Mouse (Mus musculus): ENCODE results near the gene Sdr42e1.

Gene Sdr42e1

GRCm38 (mm10) chr8:117660358-117661031 is 13.0 kb downstream of the Sdr42e1 start:
- no peak for DNase-seq (ENCODE audit: low spot score)

- no peak for DNase-seq (ENCODE audit: low spot score)
These were observed 14.5 kb downstream of the Sdr42e1 start for GRCm38 (mm10) chr8:117658990-117659389.

DNA sequence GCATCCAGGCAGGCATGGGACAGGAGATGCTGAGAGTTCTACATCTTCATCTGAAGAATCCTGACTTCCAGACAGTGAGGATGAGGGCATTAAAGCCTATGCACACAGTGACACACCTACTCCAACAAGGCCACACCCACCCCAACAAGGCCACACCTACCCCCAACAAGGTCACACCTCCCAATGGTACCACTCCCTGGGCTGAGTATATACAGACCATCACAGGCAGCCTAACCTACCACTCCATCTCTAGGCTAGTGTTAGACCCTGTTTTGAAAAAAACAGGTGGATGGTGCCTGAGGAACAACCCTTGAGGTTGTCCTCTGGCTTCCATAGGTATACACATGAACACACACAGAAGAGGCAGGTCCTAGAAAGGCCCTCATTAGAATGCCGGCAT is 21.2 kb downstream of the Sdr42e1 start:
- DNase-seq (ENCODE audit: low spot score), result no peak

- DNase-seq (ENCODE audit: low spot score), result no peak
These were observed 27.0 kb downstream of the Sdr42e1 start for GRCm38 (mm10) chr8:117646440-117646839.

DNA sequence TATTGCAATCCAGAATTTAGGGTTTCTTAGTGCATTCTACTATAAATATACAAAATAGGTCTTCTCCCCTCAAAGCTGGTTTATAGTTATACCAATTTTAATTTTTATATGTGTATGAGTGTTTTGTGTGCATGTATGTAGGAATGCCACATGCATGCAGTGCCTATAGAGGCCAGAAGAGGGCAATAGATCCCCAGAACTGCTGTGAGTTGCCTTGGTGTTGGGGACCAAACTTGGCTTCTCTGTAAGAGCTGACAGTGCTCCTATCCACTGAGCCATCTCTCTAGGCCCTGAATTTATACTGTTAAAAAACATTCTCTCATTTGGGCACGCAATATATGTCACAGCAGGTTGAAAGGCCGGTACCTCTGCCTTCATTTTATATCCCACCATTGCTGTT is 27.5 kb downstream of the Sdr42e1 start:
- no peak for DNase-seq (ENCODE audit: low spot score)

DNA sequence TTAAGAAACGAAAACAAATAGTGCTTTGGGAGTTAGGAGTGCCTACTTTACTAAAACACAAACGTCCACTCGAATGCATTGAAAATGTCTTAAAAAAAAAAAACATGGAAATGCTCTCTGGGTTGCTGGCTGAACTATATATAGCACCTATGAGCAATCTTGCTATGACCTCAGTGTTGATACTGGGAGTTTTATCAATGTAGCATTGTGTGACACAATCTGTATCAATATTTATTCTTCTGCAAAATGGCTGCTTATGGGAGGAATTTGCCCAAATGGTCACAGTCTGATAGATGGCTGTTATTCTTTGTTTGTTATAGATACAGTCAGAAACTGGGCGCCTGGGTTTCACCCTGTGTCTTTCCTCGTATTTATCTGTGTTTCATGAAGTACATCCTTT is 28.0 kb downstream of the Sdr42e1 start:
- DNase-seq (ENCODE audit: low spot score), result no peak

DNA sequence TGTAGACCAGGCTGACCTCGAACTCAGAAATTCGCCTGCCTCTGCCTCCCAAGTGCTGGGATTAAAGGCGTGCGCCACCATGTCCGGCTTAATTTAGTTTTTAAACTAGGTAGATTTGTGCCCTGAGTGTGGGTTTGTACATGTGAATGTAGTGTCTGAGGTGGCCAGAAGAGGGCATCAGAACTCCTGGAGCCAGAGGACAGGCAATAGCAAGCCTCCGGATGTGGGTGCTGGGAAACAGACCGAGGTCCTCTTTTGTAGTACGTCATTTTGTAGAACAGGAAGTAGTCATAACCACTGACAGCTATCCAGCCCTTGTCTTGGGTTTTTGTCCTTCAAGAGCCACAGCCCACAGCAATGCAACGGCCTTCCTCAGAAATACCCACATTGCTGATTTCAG is 33.9 kb downstream of the Sdr42e1 start:
- DNase-seq (ENCODE audit: low spot score), result no peak

DNA sequence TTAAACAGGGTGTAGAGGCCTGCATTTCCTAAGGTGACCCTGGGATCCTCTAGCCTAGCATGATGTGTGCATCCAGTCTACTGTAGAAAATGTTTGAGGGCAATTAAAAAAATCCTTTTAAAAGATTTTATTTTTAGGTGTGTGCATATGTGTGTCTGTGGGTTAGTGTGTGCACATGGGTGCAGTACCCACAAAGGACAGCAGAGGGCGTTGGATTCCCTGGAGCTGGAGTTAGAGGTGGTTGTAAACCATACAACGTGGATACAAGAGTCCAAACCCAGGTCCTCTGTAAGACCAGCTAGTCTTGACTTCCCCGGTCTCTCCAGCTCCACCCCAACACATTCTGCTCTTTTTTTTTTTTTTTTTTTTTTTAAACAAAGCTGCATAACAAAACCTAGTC is 36.0 kb downstream of the Sdr42e1 start:
- DNase-seq (ENCODE audit: low spot score), result no peak

- no peak for DNase-seq (ENCODE audit: low spot score)
These were observed 39.1 kb downstream of the Sdr42e1 start for GRCm38 (mm10) chr8:117634406-117634805.

- no peak for DNase-seq (ENCODE audit: low spot score)
These were observed 41.0 kb downstream of the Sdr42e1 start for GRCm38 (mm10) chr8:117632532-117632931.

- DNase-seq (ENCODE audit: low spot score), result no peak
These were observed 46.4 kb downstream of the Sdr42e1 start for GRCm38 (mm10) chr8:117627096-117627495.

GRCm38 (mm10) chr8:117626040-117626838 is 47.2 kb downstream of the Sdr42e1 start:
- peak; percentile 24 for DNase-seq (ENCODE audit: low spot score)

GRCm38 (mm10) chr8:117612861-117613260 is 60.6 kb downstream of the Sdr42e1 start:
- DNase-seq (ENCODE audit: low spot score), result no peak
